Mouse (Mus musculus): ENCODE data around the gene Etfb. TPM values are rescaled to one million over a fixed set of nuclear protein-coding genes. Genes with fewer than 3 reads are reported as not detected.

Etfb gene
- total and polyA plus RNA-seq, 3 experiments: 177 to 186 TPM; not detected in 1

- Histone ChIP-seq H3K36me3 (ENCODE audit: control insufficient read depth in 1 of 2, insufficient read depth in 2 of 2, low read length in 2 of 2) (no peaks in the 10 kb centered on the region), H3K9ac (ENCODE audit: control insufficient read depth, low read depth, low read length, poor library complexity, severe bottlenecking) (no peak overlapping the region), H3K27ac (ENCODE audit: control insufficient read depth, low read depth, low read length) (no peak overlapping the region), H3K79me2 (ENCODE audit: control insufficient read depth, insufficient read depth, low read length, poor library complexity) (no peaks in the 10 kb centered on the region), H3K27me3 (ENCODE audit: control insufficient read depth in 1 of 2, insufficient read depth in 2 of 2, low read length in 2 of 2) (no peaks in the 10 kb centered on the region), H3K4me3 (ENCODE audit: control insufficient read depth in 1 of 2, insufficient read depth in 1 of 2, low read depth in 2 of 2, low read length in 2 of 2) (no peak overlapping the region), H3K9me3 (replicated peaks; ENCODE audit: insufficient read depth, low read length) (no peaks in the 10 kb centered on the region), H3K4me1 (ENCODE audit: control insufficient read depth in 1 of 2, insufficient read depth in 2 of 2, low read length in 2 of 2) (no peaks in the 10 kb centered on the region)
- no peak for DNase-seq (ENCODE audit: low read depth, low spot score)
- no peak for TF ChIP-seq ELF1 (IDR thresholded peaks at IDR 0.05; ENCODE audit: low read depth, low read length)
- TF ChIP-seq KAT2A (conservative IDR thresholded peaks at IDR 0.05; ENCODE audit: low read depth, low read length): no peak
- no peak for TF ChIP-seq TCF12 (IDR thresholded peaks at IDR 0.05; ENCODE audit: low read depth, low read length)
- no peak for TF ChIP-seq CHD1 (IDR thresholded peaks at IDR 0.05; ENCODE audit: low read depth, low read length)
- no peak for TF ChIP-seq ZKSCAN1 (IDR thresholded peaks at IDR 0.05; ENCODE audit: low read depth, low read length)
- no peak for TF ChIP-seq MAFK (IDR thresholded peaks at IDR 0.05; ENCODE audit: borderline replicate concordance, low read depth, low read length)
- TF ChIP-seq CHD2 (IDR thresholded peaks at IDR 0.05; ENCODE audit: low read length): no peak
- no peak for TF ChIP-seq GATA1 (IDR thresholded peaks at IDR 0.05; ENCODE audit: low read depth, low read length)
- TF ChIP-seq BHLHE40 (IDR thresholded peaks at IDR 0.05; ENCODE audit: borderline replicate concordance, low read depth, low read length): no peak
- TF ChIP-seq MYC (IDR thresholded peaks at IDR 0.05; ENCODE audit: low read depth, low read length): no peak
- no peak for TF ChIP-seq MYB (IDR thresholded peaks at IDR 0.05; ENCODE audit: low read depth, low read length)
- no peak for TF ChIP-seq NELFE (IDR thresholded peaks at IDR 0.05; ENCODE audit: low read depth, low read length)
- no peak for TF ChIP-seq ZNF384 (IDR thresholded peaks at IDR 0.05; ENCODE audit: low read depth, low read length)
- TF ChIP-seq RAD21 (IDR thresholded peaks at IDR 0.05; ENCODE audit: low read depth, low read length): no peak
- no peak for TF ChIP-seq JUND (IDR thresholded peaks at IDR 0.05; ENCODE audit: low read depth, low read length)
- TF ChIP-seq USF1 (IDR thresholded peaks at IDR 0.05; ENCODE audit: low read depth, low read length): no peak
- no peak for TF ChIP-seq GABPA (IDR thresholded peaks at IDR 0.05; ENCODE audit: low read depth, low read length)
- no peak for TF ChIP-seq SIN3A (IDR thresholded peaks at IDR 0.05; ENCODE audit: low read length)
- TF ChIP-seq UBTF (IDR thresholded peaks at IDR 0.05; ENCODE audit: borderline replicate concordance, insufficient read depth, low read depth, low read length): no peak
Observed at GRCm38 (mm10) chr7:43490182-43490584, 46.3 kb downstream of the Etfb start.

DNA sequence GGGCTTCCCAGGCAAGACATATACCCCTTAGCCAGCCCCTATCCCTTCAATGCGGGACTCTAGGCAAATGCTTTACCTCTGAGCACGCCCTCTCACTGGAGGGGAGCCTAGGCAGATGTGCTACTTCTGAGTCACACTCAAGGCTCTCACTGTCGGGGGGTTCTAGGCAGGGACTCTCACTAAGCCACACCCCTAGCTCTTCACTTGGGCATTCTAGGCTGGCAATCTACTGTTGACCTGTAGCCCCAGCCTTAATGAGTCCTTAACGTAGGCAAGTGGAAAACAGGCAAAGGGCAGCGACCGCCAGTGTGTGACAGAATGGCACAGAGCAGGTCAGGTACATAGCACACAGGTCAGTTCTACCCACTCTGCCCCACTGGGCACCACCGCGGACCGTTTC is 47.0 kb downstream of the Etfb start:
- H3K79me2 ChIP-seq (ENCODE audit: control insufficient read depth, insufficient read depth, low read length, poor library complexity): no peaks in the 10 kb centered on the region
- H3K9me3 ChIP-seq (replicated peaks; ENCODE audit: insufficient read depth, low read length): no peaks in the 10 kb centered on the region
- H3K36me3 ChIP-seq (ENCODE audit: control insufficient read depth in 1 of 2, insufficient read depth in 2 of 2, low read length in 2 of 2): no peaks in the 10 kb centered on the region
- H3K27me3 ChIP-seq (ENCODE audit: control insufficient read depth in 1 of 2, insufficient read depth in 2 of 2, low read length in 2 of 2): no peaks in the 10 kb centered on the region
- H3K4me1 ChIP-seq (ENCODE audit: control insufficient read depth in 1 of 2, insufficient read depth in 2 of 2, low read length in 2 of 2): no peaks in the 10 kb centered on the region
- no peak for DNase-seq (ENCODE audit: low read depth, low spot score)
- H3K9ac ChIP-seq (ENCODE audit: control insufficient read depth, low read depth, low read length, poor library complexity, severe bottlenecking): no peak overlapping the region
- no peak overlapping the region for H3K27ac ChIP-seq (ENCODE audit: control insufficient read depth, low read depth, low read length)
- H3K4me3 ChIP-seq (ENCODE audit: control insufficient read depth in 1 of 2, insufficient read depth in 1 of 2, low read depth in 2 of 2, low read length in 2 of 2): no peak overlapping the region
- TF ChIP-seq POLR2A (IDR thresholded peaks at IDR 0.05; ENCODE audit: control insufficient read depth in 1 of 2, insufficient read depth in 1 of 2, low read depth in 1 of 2, low read length in 2 of 2, poor library complexity in 1 of 2) (no peak), CTCF (IDR thresholded peaks at IDR 0.05 in 2 of 3, conservative IDR thresholded peaks at IDR 0.05 in 1 of 3; ENCODE audit: control insufficient read depth in 1 of 3, insufficient read depth in 1 of 3, low read depth in 2 of 3, low read length in 3 of 3, poor library complexity in 1 of 3, severe bottlenecking in 1 of 3) (no peak), POLR2AphosphoS2 (IDR thresholded peaks at IDR 0.05; ENCODE audit: low read length) (no peak), RCOR1 (IDR thresholded peaks at IDR 0.05; ENCODE audit: low read depth, low read length) (no peak), GATA1 (IDR thresholded peaks at IDR 0.05; ENCODE audit: low read depth, low read length) (no peak), TCF12 (IDR thresholded peaks at IDR 0.05; ENCODE audit: low read depth, low read length) (no peak), ZC3H11A (IDR thresholded peaks at IDR 0.05; ENCODE audit: low read depth, low read length) (no peak), KAT2A (conservative IDR thresholded peaks at IDR 0.05; ENCODE audit: low read depth, low read length) (no peak), ZKSCAN1 (IDR thresholded peaks at IDR 0.05; ENCODE audit: low read depth, low read length) (no peak), TAL1 (IDR thresholded peaks at IDR 0.05; ENCODE audit: low read length) (no peak), ELF1 (IDR thresholded peaks at IDR 0.05; ENCODE audit: low read depth, low read length) (no peak), MYC (IDR thresholded peaks at IDR 0.05; ENCODE audit: low read depth, low read length) (no peak), MAX (IDR thresholded peaks at IDR 0.05; ENCODE audit: low read length) (no peak), NELFE (IDR thresholded peaks at IDR 0.05; ENCODE audit: low read depth, low read length) (no peak), SIN3A (IDR thresholded peaks at IDR 0.05; ENCODE audit: low read length) (no peak), ZNF384 (IDR thresholded peaks at IDR 0.05; ENCODE audit: low read depth, low read length) (no peak), HCFC1 (IDR thresholded peaks at IDR 0.05; ENCODE audit: low read depth, low read length) (no peak), RAD21 (IDR thresholded peaks at IDR 0.05; ENCODE audit: low read depth, low read length) (no peak), GABPA (IDR thresholded peaks at IDR 0.05; ENCODE audit: low read depth, low read length) (no peak), EP300 (IDR thresholded peaks at IDR 0.05; ENCODE audit: low read depth in 1 of 2, low read length in 2 of 2) (no peak)
